Mouse (Mus musculus) megakaryocyte, embryonic 14.5 days (primary cell): ENCODE results near the gene Ggps1.

ENCODE experiments used
- FLI1 ChIP-seq: IDR thresholded peaks from 2 replicates; pipeline ENCODE4 v1.6.1; 2012; ENCODE audit warnings: low read length, inconsistent platforms, mixed read lengths
- GATA1 ChIP-seq: IDR thresholded peaks from 3 replicates; pipeline ENCODE4 v1.6.1; 2012; ENCODE audit warnings: mixed read lengths, low read length, inconsistent platforms, borderline replicate concordance

- no peak for TF ChIP-seq GATA1
- TF ChIP-seq FLI1 = no peak
Measured at GRCm38 (mm10) chr13:14068035-14068434, 4.7 kb upstream of the Ggps1 start.
